Mouse (Mus musculus): ENCODE measurements around the gene Pgr. TPM values are rescaled to one million over a fixed set of nuclear protein-coding genes. Genes with fewer than 3 reads are reported as not detected.

The Pgr gene
- polyA plus RNA-seq, 1 experiment = 3.6 TPM

Other genes with a start within 250 kb of the Pgr start
- 5.7 and 6.4 TPM in 2 replicates for gene Gm16485, start 72.0 kb downstream of the Pgr start, polyA plus RNA-seq (2012; rRNA removed)

All from frontal cortex, adult 2 months (tissue).